Mouse (Mus musculus) lung, adult 2 months (tissue): ENCODE results near the gene Rab17.

Experiments
- CTCF ChIP-seq: fragments of 200-500 bp; IDR thresholded peaks from 2 replicates; pipeline ENCODE4 v1.5.1; 2011; ENCODE audit warnings: mild to moderate bottlenecking, low read length, control low read depth; ENCODE audit not compliant: insufficient read depth
- POLR2A ChIP-seq: fragments of 200-500 bp; IDR thresholded peaks from 2 replicates; pipeline ENCODE4 v1.6.1; 2011; ENCODE audit warnings: low read depth, mild to moderate bottlenecking, control low read depth, low read length, borderline replicate concordance; ENCODE audit errors: extremely low read depth

DNA sequence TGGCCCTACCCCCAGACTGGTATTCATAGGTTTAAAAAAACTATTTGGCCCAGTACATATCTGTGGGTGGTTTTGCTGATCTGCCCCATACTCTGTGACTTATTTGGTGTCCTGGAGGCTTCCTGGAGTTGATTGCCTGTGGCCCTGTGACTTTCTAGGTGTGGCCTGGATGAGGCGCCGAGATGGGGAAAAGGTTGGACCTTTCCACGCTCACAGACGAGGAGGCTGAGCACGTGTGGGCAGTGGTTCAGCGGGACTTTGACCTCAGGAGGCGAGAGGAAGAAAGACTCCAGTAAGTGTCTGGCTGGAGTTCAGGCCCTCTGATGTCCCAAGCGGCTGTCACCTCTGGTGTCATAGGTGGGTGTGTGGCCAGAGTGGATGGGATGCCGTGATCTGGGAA, 47.8 kb downstream of the Rab17 start:
- TF ChIP-seq CTCF (no peak), POLR2A (no peak)
